Mouse (Mus musculus): ENCODE results near the gene Il25.
A peak's percentile ranks its signal among the peaks of the same experiment; 100 is the strongest.
"Not testable (repeated sequence)": the region's sequence is repeated elsewhere in the genome, so short reads cannot be mapped to it uniquely, and the experiment has no call there.

Il25 gene

GRCm38 (mm10) chr14:54927296-54927695, 5.2 kb upstream of the Il25 start:
- no peak for DNase-seq

- no peak for DNase-seq
Observed at GRCm38 (mm10) chr14:54929801-54930200, 2.7 kb upstream of the Il25 start.

- no peak for DNase-seq
Observed at GRCm38 (mm10) chr14:54930431-54930830, 2.1 kb upstream of the Il25 start.

- no peak for DNase-seq
Observed at GRCm38 (mm10) chr14:54935904-54936830, 3.7 kb downstream of the Il25 start, which contains the start of gene Cmtm5. Cmtm5 (plus strand) TSS chr14:54936261.

- DNase-seq, result no peak
Observed at GRCm38 (mm10) chr14:54936831-54937160, 4.3 kb downstream of the Il25 start.

- DNase-seq, result no peak
Observed at GRCm38 (mm10) chr14:54937361-54938182, 5.1 kb downstream of the Il25 start.

GRCm38 (mm10) chr14:54938431-54939219, 6.1 kb downstream of the Il25 start:
- DNase-seq, result no peak

- DNase-seq, result peak; percentile 75
Observed at GRCm38 (mm10) chr14:54939434-54940175, 7.1 kb downstream of the Il25 start.

GRCm38 (mm10) chr14:54940176-54940530, 7.7 kb downstream of the Il25 start:
- no peak for DNase-seq

- no peak for DNase-seq
Observed at GRCm38 (mm10) chr14:54941024-54941978, 8.8 kb downstream of the Il25 start.

GRCm38 (mm10) chr14:54942479-54942878, 10.0 kb downstream of the Il25 start:
- DNase-seq, result no peak

- DNase-seq, result no peak
Observed at GRCm38 (mm10) chr14:54943971-54944370, 11.5 kb downstream of the Il25 start.

GRCm38 (mm10) chr14:54944939-54945338, 12.4 kb downstream of the Il25 start:
- no peak for DNase-seq

GRCm38 (mm10) chr14:54945975-54946704, 13.6 kb downstream of the Il25 start:
- DNase-seq, result no peak

- DNase-seq, result not testable (repeated sequence)
Observed at GRCm38 (mm10) chr14:54947008-54947407, 14.5 kb downstream of the Il25 start.

GRCm38 (mm10) chr14:54948781-54949180, 16.3 kb downstream of the Il25 start:
- DNase-seq, result no peak

- DNase-seq, result no peak
Observed at GRCm38 (mm10) chr14:54950493-54950892, 18.0 kb downstream of the Il25 start.

GRCm38 (mm10) chr14:54951587-54951986, 19.1 kb downstream of the Il25 start:
- no peak for DNase-seq

GRCm38 (mm10) chr14:54953664-54954206, 21.2 kb downstream of the Il25 start:
- DNase-seq, result no peak

- DNase-seq, result no peak
Observed at GRCm38 (mm10) chr14:54954474-54954873, 22.0 kb downstream of the Il25 start.

All from thymus, postnatal 14 days (tissue).